Mouse (Mus musculus) midbrain, embryonic 10.5 days (tissue): ENCODE measurements around the gene Ttll12. TPM values are rescaled to one million over a fixed set of nuclear protein-coding genes. Genes with fewer than 3 reads are reported as not detected.

Experiments
- DNase-seq: peaks from one replicate; pipeline ENCODE4 v3.0.0-alpha.2; 2017; ENCODE audit warnings: low spot score
- H3K27ac ChIP-seq: fragments of 300-500 bp; sonication (generic); replicated peaks from 2 replicates; pipeline ENCODE4 v1.5.1; 2016; ENCODE audit warnings: mild to moderate bottlenecking
- H3K27me3 ChIP-seq: fragments of 300-500 bp; sonication (generic); 2 replicates; pipeline ENCODE4 v1.6.1; 2016; ENCODE audit warnings: low read depth, mild to moderate bottlenecking; ENCODE audit not compliant: poor library complexity, severe bottlenecking
- H3K36me3 ChIP-seq: fragments of 300-500 bp; sonication (generic); 2 replicates; pipeline ENCODE4 v1.6.1; 2016; ENCODE audit warnings: mild to moderate bottlenecking, moderate library complexity
- H3K4me1 ChIP-seq: fragments of 300-500 bp; sonication (generic); 2 replicates; pipeline ENCODE4 v1.6.1; 2016
- H3K4me3 ChIP-seq: fragments of 300-500 bp; sonication (generic); 2 replicates; pipeline ENCODE4 v1.5.1; 2016; ENCODE audit warnings: mild to moderate bottlenecking, moderate library complexity
- H3K9me3 ChIP-seq: fragments of 300-500 bp; sonication (generic); replicated peaks from 2 replicates; pipeline ENCODE4 v1.6.1; 2016; ENCODE audit warnings: mild to moderate bottlenecking
- WGBS: fragments of 180-500 bp; shearing (Covaris S2); methylation state at CpG from one replicate; pipeline ENCODE4 v1.1.7; 2016; 5-methylcytosine and 5-hydroxymethylcytosine counted together
- polyA plus RNA-seq: library from polyadenylated mRNA; unstranded; fragments of >200 nt; fragmentation: Nextera tagmentation; extraction: Ambion mirVana; gene quantifications from 2 replicates; pipeline ENCODE4 v1.2.1, GENCODE M21; 2016

Gene Ttll12
- polyA plus RNA-seq, 1 experiment from 2014 or later, result 57.4 TPM

DNA sequence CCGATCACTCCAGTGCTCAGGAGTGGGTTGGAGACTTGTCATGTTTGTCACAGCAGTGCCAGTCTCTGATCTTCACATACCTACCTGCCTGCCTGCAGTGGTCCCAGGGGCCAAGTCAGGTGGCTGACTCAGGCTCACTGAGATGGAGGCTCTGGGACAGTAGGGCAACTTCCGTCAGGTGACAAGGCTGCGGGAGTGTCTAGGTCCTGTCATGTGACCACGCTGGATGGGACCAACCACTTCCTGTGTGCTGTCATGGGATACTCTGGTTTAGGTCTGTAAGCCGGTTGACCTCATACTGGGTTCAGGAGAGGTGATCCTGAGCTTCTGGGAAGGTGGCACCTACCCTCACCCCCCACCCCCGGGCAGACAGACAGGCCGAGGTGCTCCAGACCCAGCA is 48.9 kb downstream of the Ttll12 start:
- peaks cover 65% of the 10 kb centered on the region for H3K36me3 ChIP-seq
- H3K9me3 ChIP-seq, result no peaks in the 10 kb centered on the region
- H3K4me1 ChIP-seq, result 0 out of 2 replicates have a peak, but pooled peaks cover 3% of the 10 kb centered on the region
- H3K27ac ChIP-seq, result no peak overlapping the region
- WGBS, result 96% methylated on average over 7 of the region's 7 CpGs
- H3K4me3 ChIP-seq, result no peak overlapping the region
- DNase-seq, result no peak
- H3K27me3 ChIP-seq, result no peaks in the 10 kb centered on the region

DNA sequence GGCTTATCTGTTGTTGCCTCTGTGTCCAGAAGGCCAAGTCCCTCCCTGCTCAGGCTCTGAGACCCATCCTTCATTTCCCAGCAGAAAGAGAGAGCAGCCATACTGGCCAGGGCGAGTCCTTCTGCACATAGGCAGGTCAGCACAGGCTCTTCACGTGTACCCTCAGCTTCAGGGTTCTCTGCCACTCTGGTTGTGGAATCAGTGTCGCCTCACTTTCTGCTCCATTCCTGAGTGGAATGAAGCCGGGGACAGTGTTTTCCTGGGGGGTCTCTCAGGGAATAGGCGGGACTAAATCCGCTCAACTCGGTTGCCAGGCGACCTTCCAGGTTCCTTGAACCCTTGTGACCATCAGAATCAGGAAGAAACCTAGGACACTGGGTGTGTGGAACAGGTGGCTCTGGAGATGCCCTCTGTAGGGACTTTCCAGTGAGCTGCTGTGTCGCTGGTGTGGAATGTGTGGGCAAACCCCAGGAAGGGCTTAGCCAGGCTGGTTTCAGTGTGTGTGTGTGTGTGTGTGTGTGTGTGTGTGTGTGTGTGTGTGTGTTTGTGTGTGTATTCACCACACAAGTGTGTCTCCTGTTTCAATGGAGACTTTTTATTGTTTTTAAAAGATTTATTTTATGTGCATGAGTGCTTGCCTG is 53.2 kb downstream of the Ttll12 start:
- DNase-seq, result no peak
- H3K27ac ChIP-seq, result no peak overlapping the region
- 0 out of 2 replicates have a peak, but pooled peaks cover 3% of the 10 kb centered on the region for H3K4me1 ChIP-seq
- peaks cover 22% of the 10 kb centered on the region for H3K36me3 ChIP-seq
- WGBS, result 80% methylated on average over 9 of the region's 9 CpGs
- no peaks in the 10 kb centered on the region for H3K9me3 ChIP-seq
- H3K4me3 ChIP-seq, result no peak overlapping the region
- no peaks in the 10 kb centered on the region for H3K27me3 ChIP-seq

DNA sequence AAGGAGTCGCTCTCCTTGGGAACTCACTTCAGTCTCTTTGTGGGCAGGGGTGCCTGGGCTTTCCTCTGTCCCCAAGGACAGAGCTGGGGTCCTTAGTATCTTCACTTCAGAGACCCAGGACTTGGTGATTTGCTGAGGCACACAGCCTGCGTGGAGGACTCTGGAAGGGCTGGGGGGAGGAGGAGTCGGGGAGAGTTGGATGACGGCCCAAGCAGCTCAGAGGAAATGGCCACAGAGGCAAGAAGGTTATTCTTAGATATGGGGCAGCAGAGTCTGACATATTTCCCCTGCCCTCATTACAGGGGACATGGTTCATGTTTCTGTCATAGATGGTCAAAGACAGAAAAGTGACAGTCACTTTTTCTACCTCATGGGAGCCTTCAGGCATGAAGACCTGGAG is 55.1 kb downstream of the Ttll12 start:
- Histone ChIP-seq H3K9me3 (no peaks in the 10 kb centered on the region), H3K27me3 (no peaks in the 10 kb centered on the region), H3K27ac (no peak overlapping the region), H3K4me1 (0 out of 2 replicates have a peak, but pooled peaks cover 3% of the 10 kb centered on the region), H3K36me3 (0 out of 2 replicates have a peak, but pooled peaks cover 3% of the 10 kb centered on the region), H3K4me3 (no peak overlapping the region)
- DNase-seq, result no peak
- WGBS, result 78% methylated on average over 4 of the region's 4 CpGs

DNA sequence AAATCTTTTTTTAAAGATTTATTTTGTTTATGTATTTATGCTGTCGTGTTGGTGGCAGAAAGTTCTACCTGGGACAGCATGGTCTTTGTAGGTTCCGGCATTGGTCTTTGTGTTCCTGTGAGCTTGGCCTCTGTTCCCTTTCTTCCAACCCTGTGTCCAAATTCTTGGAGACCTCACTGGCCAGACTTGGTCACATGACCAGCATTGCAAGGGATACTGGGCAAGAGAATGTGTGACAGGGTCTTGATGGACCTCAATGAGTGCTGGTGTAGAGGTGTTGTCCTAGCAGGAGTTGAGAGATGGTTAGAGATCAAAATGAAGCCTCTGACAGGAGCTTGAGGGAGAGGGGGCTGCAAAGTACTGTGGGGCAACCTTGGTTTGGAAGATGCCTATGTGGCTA is 56.1 kb downstream of the Ttll12 start:
- DNase-seq, result no peak
- WGBS, result 94% methylated on average over 2 of the region's 2 CpGs
- Histone ChIP-seq H3K9me3 (no peaks in the 10 kb centered on the region), H3K36me3 (no peaks in the 10 kb centered on the region), H3K27me3 (no peaks in the 10 kb centered on the region), H3K4me1 (no peaks in the 10 kb centered on the region), H3K27ac (no peak overlapping the region), H3K4me3 (no peak overlapping the region)

DNA sequence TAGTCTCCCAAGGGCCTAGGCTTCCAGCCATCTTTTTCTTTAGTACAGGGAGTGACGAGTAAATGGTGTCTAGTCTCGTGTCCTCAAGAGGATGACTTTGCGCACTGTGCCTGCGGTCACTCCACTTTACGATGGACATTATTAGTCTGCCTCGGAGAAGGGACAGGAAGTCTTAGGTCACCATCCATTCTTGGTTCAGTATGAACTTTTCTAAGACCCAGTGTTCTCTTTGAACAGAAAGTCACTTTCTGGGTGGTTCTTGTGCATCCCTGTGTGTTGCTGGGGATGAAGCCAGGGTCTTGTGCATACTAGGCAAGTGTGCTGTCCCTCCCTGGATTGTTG is 59.1 kb downstream of the Ttll12 start:
- Histone ChIP-seq H3K36me3 (no peaks in the 10 kb centered on the region), H3K27me3 (no peaks in the 10 kb centered on the region), H3K4me1 (no peaks in the 10 kb centered on the region), H3K4me3 (no peak overlapping the region), H3K9me3 (no peaks in the 10 kb centered on the region), H3K27ac (no peak overlapping the region)
- WGBS, result 91% methylated on average over 6 of the region's 6 CpGs
- no peak for DNase-seq

DNA sequence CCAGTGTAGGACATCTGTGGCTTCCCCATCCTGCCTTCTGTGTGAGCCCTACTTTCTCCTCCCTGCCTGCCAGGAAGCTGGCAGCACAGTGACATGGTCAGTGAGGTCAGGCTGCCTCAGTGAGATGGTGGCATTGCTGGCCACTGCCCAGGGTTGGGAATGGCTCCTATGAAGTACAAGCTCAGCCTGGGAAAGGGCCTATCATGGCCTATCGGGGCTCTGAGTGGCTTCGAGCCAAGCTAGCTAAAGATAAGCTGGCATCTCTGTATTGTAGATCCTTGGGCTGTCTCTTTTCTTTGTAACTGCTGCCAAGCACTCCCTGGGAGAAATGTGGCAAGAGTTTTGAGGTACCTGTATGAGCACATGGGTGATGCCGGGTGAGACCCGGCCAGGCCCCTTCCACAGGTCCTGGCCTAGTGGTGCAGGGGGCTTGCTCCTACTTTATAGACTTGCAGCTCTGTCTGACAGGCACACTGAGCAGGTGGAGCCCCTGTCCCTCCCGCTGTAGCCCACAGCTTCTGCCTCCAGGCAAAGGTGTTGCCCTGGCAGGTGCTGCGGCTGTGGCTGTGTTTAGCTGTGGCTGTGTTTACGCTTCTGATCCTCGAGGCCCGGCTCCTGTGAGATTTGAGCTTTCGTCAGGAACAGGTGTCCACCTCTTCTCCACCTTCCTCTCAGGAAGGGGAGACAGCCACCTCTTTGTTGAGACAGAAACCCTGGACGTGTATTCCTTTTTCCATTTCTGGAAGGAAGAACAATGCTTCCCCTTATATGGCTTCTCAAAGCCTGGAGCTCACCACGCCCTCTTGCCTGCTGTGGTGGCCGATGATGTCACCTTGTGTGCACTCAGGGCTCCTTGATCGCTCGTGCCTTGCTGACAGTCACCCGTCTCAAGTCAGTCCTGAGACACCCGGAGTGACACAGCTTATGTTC is 59.7 kb downstream of the Ttll12 start:
- no peak overlapping the region for H3K27ac ChIP-seq
- H3K4me1 ChIP-seq, result no peaks in the 10 kb centered on the region
- no peaks in the 10 kb centered on the region for H3K36me3 ChIP-seq
- WGBS, result 89% methylated on average over 17 of the region's 17 CpGs
- H3K9me3 ChIP-seq, result no peaks in the 10 kb centered on the region
- peaks cover 4% of the 10 kb centered on the region; the same call in 1 of the 2 replicates for H3K27me3 ChIP-seq
- DNase-seq, result no peak
- H3K4me3 ChIP-seq, result no peak overlapping the region

DNA sequence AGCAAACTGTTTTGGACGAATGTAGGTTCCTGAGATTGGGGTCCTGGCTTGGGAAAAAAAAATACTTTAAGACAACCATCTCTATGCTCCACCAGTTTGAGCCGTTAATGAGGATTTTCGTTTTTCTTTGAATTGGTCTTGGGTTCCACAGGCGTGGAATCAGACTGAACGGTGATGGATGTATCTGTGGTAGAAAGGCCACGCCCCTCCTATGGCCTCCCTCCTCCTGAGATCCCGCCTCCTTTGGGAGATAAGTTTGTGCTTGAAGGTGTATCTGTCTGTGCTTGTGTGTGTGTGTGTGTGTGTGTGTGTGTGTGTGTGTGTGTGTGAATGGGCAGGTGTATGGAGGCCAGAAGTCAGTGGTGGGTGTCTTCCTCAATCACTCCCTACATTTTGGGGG is 62.4 kb downstream of the Ttll12 start:
- H3K27ac ChIP-seq, result no peak overlapping the region
- 86% methylated on average over 7 of the region's 7 CpGs for WGBS
- H3K27me3 ChIP-seq, result peaks cover 30% of the 10 kb centered on the region
- H3K9me3 ChIP-seq, result no peaks in the 10 kb centered on the region
- H3K4me1 ChIP-seq, result peaks cover 1% of the 10 kb centered on the region; the same call in 1 of the 2 replicates
- no peaks in the 10 kb centered on the region for H3K36me3 ChIP-seq
- DNase-seq, result no peak
- H3K4me3 ChIP-seq, result no peak overlapping the region

DNA sequence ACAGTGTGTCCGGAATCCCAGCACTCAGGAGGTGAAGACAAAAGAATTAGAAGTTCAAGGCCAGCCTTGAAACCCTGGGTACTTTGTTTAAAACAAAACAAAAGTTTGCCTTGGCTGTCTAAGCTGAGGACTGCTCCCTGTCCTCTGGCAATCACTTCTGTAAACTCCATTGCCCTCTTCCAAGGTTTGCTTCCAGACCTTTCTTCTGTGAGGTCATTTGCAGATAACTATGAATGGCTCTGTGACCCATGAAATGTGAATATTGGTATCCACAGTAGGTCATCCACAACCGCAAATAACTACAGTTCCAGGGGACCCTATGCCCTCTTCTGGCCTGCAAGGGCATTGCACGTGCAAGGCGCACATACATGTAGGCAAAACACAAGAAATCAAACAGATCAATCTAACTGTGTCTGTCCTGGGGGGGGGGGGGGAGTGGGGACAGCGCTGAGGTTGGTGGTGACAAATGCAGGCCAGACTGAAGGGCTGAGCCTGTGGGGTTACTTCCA is 62.9 kb downstream of the Ttll12 start:
- WGBS, result 78% methylated on average over 5 of the region's 5 CpGs
- Histone ChIP-seq H3K27me3 (peaks cover 36% of the 10 kb centered on the region), H3K27ac (no peak overlapping the region), H3K9me3 (no peaks in the 10 kb centered on the region), H3K36me3 (no peaks in the 10 kb centered on the region), H3K4me1 (peaks cover 7% of the 10 kb centered on the region), H3K4me3 (no peak overlapping the region)
- no peak for DNase-seq

DNA sequence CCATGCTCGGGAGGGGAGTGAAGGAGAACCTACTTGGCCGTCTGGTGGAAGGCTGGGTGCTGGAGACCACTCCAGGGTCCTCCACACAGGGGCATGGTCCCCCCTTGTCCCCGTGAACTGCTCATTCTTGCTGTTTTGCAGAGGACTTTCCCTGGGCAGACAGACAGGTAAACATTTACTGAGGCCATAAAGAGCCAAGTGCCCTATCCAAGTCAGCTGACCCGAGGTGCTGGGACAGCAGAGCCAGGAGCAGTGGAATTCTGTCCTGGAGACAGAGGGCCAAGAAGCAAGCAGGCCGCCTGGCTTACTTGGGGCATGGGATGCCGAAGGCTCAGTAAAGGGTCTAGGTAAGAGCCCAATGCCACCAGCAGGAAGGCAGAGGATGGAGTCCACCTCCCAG is 64.3 kb downstream of the Ttll12 start:
- H3K4me1 ChIP-seq, result peaks cover 20% of the 10 kb centered on the region

DNA sequence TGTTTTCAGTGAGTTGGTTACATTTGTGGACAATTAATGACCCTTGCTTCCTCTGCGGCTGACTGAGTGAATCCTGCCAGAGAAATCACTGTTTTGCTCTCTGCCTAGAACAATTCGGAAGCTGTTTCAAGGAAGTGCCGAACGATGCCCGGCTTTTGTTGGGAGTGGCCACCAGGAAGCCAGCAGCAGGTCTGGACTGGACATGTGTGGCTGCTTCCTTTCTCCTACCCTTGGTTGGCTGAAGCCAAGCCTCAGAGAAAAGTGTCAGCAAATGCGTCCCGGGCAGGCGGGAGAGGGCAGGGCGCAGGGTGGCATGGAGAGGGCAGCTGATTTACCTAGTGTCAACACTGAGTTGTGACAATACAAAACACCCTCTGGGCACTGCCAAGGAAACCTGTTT is 64.7 kb downstream of the Ttll12 start:
- H3K4me1 ChIP-seq, result peaks cover 24% of the 10 kb centered on the region
- no peak for DNase-seq
- no peak overlapping the region for H3K4me3 ChIP-seq
- H3K36me3 ChIP-seq, result no peaks in the 10 kb centered on the region
- WGBS, result 88% methylated on average over 9 of the region's 9 CpGs
- H3K27me3 ChIP-seq, result peaks cover 54% of the 10 kb centered on the region
- H3K27ac ChIP-seq, result no peak overlapping the region
- H3K9me3 ChIP-seq, result no peaks in the 10 kb centered on the region

More for the DNA sequence above, 64.3 kb downstream of the Ttll12 start:
- Histone ChIP-seq H3K27me3 (peaks cover 49% of the 10 kb centered on the region), H3K4me3 (no peak overlapping the region), H3K36me3 (no peaks in the 10 kb centered on the region), H3K27ac (no peak overlapping the region), H3K9me3 (no peaks in the 10 kb centered on the region)
- WGBS, result 83% methylated on average over 6 of the region's 6 CpGs
- DNase-seq, result no peak

DNA sequence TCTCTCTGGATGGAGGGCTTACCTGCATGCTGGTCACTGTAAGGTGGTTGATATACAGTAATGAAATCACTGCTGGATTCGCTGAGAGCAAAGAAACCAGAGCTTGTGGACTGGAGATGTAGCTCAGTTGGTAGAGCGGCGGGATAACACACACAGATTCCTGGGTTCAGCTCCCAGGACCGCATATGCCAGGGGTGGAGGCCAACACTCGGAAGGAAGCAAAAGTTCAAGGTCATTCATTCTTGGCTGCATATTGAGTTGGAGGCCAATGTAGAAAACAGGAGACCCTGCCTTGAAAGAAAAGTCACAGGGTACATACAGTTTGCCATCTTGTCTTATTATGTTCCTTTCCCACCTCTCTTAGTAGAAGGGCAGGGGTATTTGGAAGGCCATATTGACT is 65.2 kb downstream of the Ttll12 start:
- no peak overlapping the region for H3K27ac ChIP-seq
- 94% methylated on average over 5 of the region's 5 CpGs for WGBS
- H3K27me3 ChIP-seq, result peaks cover 58% of the 10 kb centered on the region
- H3K9me3 ChIP-seq, result no peaks in the 10 kb centered on the region
- DNase-seq, result no peak
- no peaks in the 10 kb centered on the region for H3K36me3 ChIP-seq
- H3K4me1 ChIP-seq, result peaks cover 27% of the 10 kb centered on the region
- H3K4me3 ChIP-seq, result no peak overlapping the region

DNA sequence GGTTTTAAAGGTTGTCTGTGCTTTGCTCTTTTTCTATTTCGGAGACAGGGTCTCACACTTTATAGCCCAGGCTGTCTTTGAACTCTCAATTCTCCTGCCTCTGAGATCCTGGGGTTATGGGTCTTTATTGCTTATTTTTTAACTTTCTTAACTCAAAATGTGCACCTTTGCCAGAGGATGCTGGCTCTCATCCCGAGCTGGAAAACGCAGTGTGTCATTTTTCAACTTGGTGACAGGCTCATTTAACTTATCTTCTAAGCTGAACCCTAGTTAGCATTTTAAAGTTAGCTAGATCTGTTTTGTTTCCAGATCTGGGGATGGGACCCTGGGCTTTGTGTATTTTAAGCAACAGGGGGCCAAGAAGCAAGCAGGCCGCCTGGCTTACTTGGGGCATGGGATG is 66.1 kb downstream of the Ttll12 start:
- Histone ChIP-seq H3K27me3 (peaks cover 61% of the 10 kb centered on the region), H3K36me3 (no peaks in the 10 kb centered on the region), H3K9me3 (no peaks in the 10 kb centered on the region), H3K4me3 (no peak overlapping the region), H3K27ac (no peak overlapping the region), H3K4me1 (peaks cover 32% of the 10 kb centered on the region)
- DNase-seq, result no peak
- 76% methylated on average over 4 of the region's 4 CpGs for WGBS

DNA sequence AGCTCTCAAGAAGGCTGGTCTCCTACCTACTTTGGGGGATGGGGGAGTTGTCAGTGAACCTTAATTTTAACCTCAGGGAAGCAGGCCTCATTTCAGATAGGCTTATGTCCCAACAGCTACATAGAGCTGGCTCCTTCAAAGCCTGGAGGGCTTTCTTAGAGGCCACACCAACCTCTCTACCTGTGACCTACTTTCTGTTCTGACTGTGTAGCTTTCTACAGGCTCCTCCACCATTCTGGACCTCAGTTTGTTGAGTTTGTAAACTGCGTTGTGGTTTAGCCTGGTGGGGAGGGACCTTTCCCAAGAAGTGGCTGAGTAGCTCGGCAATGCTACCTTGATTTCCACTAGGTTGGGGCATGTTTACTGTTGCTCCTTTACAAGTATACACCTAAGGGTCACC is 67.2 kb downstream of the Ttll12 start:
- Histone ChIP-seq H3K27ac (no peak overlapping the region), H3K4me3 (no peak overlapping the region; the same call in 1 of the 2 replicates), H3K4me1 (peaks cover 44% of the 10 kb centered on the region), H3K9me3 (no peaks in the 10 kb centered on the region), H3K36me3 (no peaks in the 10 kb centered on the region), H3K27me3 (peaks cover 65% of the 10 kb centered on the region)
- 70% methylated on average over 2 of the region's 2 CpGs for WGBS
- DNase-seq, result no peak
